Mouse (Mus musculus): Measurements from ENCODE around the gene Tfip11.

The Tfip11 gene

GRCm38 (mm10) chr5:112320936-112321335, 5.2 kb upstream of the Tfip11 start:
- DNase-seq (ENCODE audit: low read depth): no peak

- DNase-seq (ENCODE audit: low read depth): no peak
These were observed 4.8 kb upstream of the Tfip11 start for GRCm38 (mm10) chr5:112321376-112321775.

- DNase-seq (ENCODE audit: low read depth): no peak
These were observed 2.9 kb upstream of the Tfip11 start for GRCm38 (mm10) chr5:112323246-112323645.

GRCm38 (mm10) chr5:112324637-112325545, 1.3 kb upstream of the Tfip11 start:
- no peak for DNase-seq (ENCODE audit: low read depth)

GRCm38 (mm10) chr5:112326446-112327009, 370 bp downstream of the Tfip11 start:
- DNase-seq (ENCODE audit: low read depth): no peak

GRCm38 (mm10) chr5:112327854-112328253, 1.7 kb downstream of the Tfip11 start:
- DNase-seq (ENCODE audit: low read depth): no peak

- DNase-seq (ENCODE audit: low read depth): no peak
These were observed 3.8 kb downstream of the Tfip11 start for GRCm38 (mm10) chr5:112329805-112330564.

- DNase-seq (ENCODE audit: low read depth): no peak
These were observed 9.3 kb downstream of the Tfip11 start for GRCm38 (mm10) chr5:112335473-112335872.

- DNase-seq (ENCODE audit: low read depth): no peak
These were observed 10.8 kb downstream of the Tfip11 start for GRCm38 (mm10) chr5:112337004-112337403.

- DNase-seq (ENCODE audit: low read depth): no peak
These were observed 13.1 kb downstream of the Tfip11 start for GRCm38 (mm10) chr5:112339215-112339614.

- DNase-seq (ENCODE audit: low read depth): no peak
These were observed 16.5 kb downstream of the Tfip11 start, which contains the start of the genes Srrd and Hps4 for GRCm38 (mm10) chr5:112342463-112343204. Gene Srrd, minus strand, starts transcription at chr5:112343040. Gene Hps4, plus strand, starts transcription at chr5:112343083.

- no peak for DNase-seq (ENCODE audit: low read depth)
These were observed 17.0 kb downstream of the Tfip11 start for GRCm38 (mm10) chr5:112343205-112343595.

- DNase-seq (ENCODE audit: low read depth): no peak
These were observed 18.2 kb downstream of the Tfip11 start for GRCm38 (mm10) chr5:112344092-112344960.

- DNase-seq (ENCODE audit: low read depth): no peak
These were observed 20.2 kb downstream of the Tfip11 start for GRCm38 (mm10) chr5:112346211-112346965.

- DNase-seq (ENCODE audit: low read depth): no peak
These were observed 23.0 kb downstream of the Tfip11 start for GRCm38 (mm10) chr5:112349169-112349568.

GRCm38 (mm10) chr5:112355493-112355892, 29.3 kb downstream of the Tfip11 start:
- DNase-seq (ENCODE audit: low read depth): no peak

GRCm38 (mm10) chr5:112355910-112356309, 29.8 kb downstream of the Tfip11 start, which contains the start of gene Gm6583:
Gene Gm6583, minus strand, starts transcription at chr5:112356033.
- DNase-seq (ENCODE audit: low read depth): no peak

- no peak for DNase-seq (ENCODE audit: low read depth)
These were observed 30.2 kb downstream of the Tfip11 start for GRCm38 (mm10) chr5:112356322-112356721.

- DNase-seq (ENCODE audit: low read depth): no peak
These were observed 33.4 kb downstream of the Tfip11 start for GRCm38 (mm10) chr5:112359520-112359919.

- no peak for DNase-seq (ENCODE audit: low read depth)
These were observed 33.9 kb downstream of the Tfip11 start for GRCm38 (mm10) chr5:112360077-112360476.

Measured in fibroblast of lung, adult 2 months (primary cell).